Mouse (Mus musculus) limb, embryonic 11.5 days (tissue): ENCODE data around the gene Flnc. TPM values are rescaled to one million over a fixed set of nuclear protein-coding genes. Genes with fewer than 3 reads are reported as not detected.

Source experiments
- ATAC-seq: fragments of 200-750 bp; cut with Nextera tagmentation; 2 replicates; pipeline ENCODE4 v1.8.0; 2017; ENCODE audit warnings: low read depth; ENCODE audit not compliant: insufficient number of reproducible peaks, low FRiP score, low TSS enrichment
- DNase-seq: peaks from one replicate; pipeline ENCODE4 v3.0.0-alpha.2; 2015; ENCODE audit warnings: low spot score
- H3K27ac ChIP-seq: fragments of 300-500 bp; sonication (generic); replicated peaks from 2 replicates; pipeline ENCODE4 v1.5.1; 2014; ENCODE audit warnings: low read depth, mild to moderate bottlenecking, low read length
- H3K27me3 ChIP-seq: fragments of 300-500 bp; sonication (generic); 2 replicates; pipeline ENCODE4 v1.6.1; 2014; ENCODE audit warnings: mild to moderate bottlenecking, low read length, mixed read lengths; ENCODE audit not compliant: control insufficient read depth, insufficient read depth
- H3K36me3 ChIP-seq: fragments of 300-500 bp; sonication (generic); 2 replicates; pipeline ENCODE4 v1.6.1; 2014; ENCODE audit warnings: mild to moderate bottlenecking, low read length, moderate library complexity, mixed read lengths; ENCODE audit not compliant: control insufficient read depth, insufficient read depth
- H3K4me1 ChIP-seq: fragments of 300-500 bp; sonication (generic); 2 replicates; pipeline ENCODE4 v1.6.1; 2014; ENCODE audit warnings: low read length, mixed read lengths; ENCODE audit not compliant: control insufficient read depth, insufficient read depth
- H3K4me2 ChIP-seq: fragments of 300-500 bp; sonication (generic); 2 replicates; pipeline ENCODE4 v1.6.1; 2014; ENCODE audit warnings: low read depth, mild to moderate bottlenecking, moderate library complexity; ENCODE audit not compliant: severe bottlenecking
- H3K4me3 ChIP-seq: fragments of 300-500 bp; sonication (generic); 2 replicates; pipeline ENCODE4 v1.5.1; 2014; ENCODE audit warnings: low read depth, low read length
- H3K9ac ChIP-seq: fragments of 300-500 bp; sonication (generic); 2 replicates; pipeline ENCODE4 v1.6.1; 2014; ENCODE audit warnings: mild to moderate bottlenecking, low read length
- H3K9me3 ChIP-seq: fragments of 300-500 bp; sonication (generic); 2 replicates; pipeline ENCODE4 v1.6.1; 2016; ENCODE audit warnings: low read length; ENCODE audit not compliant: control insufficient read depth
- WGBS: fragments of 180-500 bp; shearing (Covaris S2); extraction: QIAGEN DNeasy Blood & Tissue Kit; methylation state at CpG from one replicate; pipeline ENCODE4 v1.1.7; 2014; 5-methylcytosine and 5-hydroxymethylcytosine counted together
- polyA plus RNA-seq: library from polyadenylated mRNA; unstranded; fragments of >200 nt; fragmentation: Nextera tagmentation; extraction: Ambion mirVana; gene quantifications from 2 replicates; pipeline ENCODE4 v1.2.1, GENCODE M21; 2014

Flnc gene
- polyA plus RNA-seq, 1 experiment from 2014 or later, result 2.5 TPM

DNA sequence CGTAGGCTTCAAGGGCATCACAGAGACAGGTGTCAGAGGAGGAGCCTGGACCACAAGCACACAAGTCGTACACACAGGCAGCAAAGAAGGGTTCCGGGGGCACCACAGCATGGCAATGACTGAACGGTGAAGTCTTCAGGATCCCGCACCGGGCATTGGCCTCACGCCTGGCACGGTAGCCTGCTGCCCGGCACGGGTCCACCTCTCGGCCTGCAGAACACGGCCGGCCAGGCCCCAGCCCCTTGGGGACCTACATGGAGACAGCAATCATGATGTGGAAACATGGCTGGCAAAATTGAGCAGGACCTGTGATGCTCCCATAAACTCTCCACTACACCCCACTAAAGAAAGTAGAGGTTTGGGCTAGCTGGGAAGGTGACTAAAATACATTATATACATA lies 49.6 kb downstream of the Flnc start:
- Histone ChIP-seq H3K4me3 (no peak overlapping the region), H3K9me3 (no peaks in the 10 kb centered on the region), H3K27ac (no peak overlapping the region), H3K4me2 (no peak overlapping the region), H3K27me3 (no peaks in the 10 kb centered on the region), H3K4me1 (0 out of 2 replicates have a peak, but pooled peaks cover 5% of the 10 kb centered on the region), H3K9ac (no peak overlapping the region), H3K36me3 (peaks cover 3% of the 10 kb centered on the region)
- ATAC-seq (no peak), DNase-seq (no peak)
- WGBS, result 92% methylated on average over 13 of the region's 13 CpGs

DNA sequence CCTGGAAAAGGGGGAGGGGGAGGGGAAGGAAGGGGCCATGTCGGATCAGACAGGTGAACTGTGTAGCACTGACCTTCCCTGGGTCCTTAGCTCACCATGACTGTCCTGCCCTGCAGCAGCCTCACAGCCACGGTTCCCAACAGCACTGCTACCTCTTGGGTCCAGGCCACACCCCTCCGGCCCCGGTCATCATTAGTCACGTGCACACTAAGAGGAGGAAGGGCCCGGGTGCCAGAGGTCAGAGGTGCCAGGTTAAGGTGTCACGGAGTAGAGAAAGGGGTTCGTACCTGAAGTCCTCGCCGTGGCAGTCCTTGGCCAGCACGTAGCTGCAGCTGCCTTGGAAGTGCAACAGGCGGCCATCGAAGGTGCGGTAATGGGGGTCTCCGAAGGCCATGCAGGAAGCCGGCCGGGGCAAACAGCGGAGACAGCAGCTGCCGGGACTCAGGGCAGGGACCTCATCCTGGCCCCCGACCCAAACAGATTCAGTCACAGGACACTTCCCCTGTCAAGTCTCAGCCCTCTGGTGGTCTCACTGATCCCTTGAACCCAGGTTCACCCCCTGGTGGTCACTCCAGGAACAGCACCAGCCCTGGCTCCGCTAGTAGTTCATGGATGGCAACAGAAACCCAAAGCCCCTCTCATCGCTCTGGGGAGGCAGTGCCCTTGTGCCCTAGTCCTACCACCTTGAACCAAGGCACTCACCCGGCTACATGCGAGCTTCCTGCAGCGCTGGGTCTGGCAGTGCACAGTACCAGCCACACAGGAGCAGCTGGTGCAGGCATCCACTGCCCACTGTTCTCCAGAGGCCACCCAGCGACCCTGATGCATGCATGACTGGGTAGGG lies 51.9 kb downstream of the Flnc start:
- H3K4me3 ChIP-seq, result peak overlapping the region; percentile 17
- WGBS, result 13% methylated on average over 26 of the region's 26 CpGs
- H3K9ac ChIP-seq, result peak overlapping the region; percentile 27; the same call in 1 of the 2 replicates
- H3K27me3 ChIP-seq, result no peaks in the 10 kb centered on the region
- H3K4me1 ChIP-seq, result 0 out of 2 replicates have a peak, but pooled peaks cover 5% of the 10 kb centered on the region
- no peak overlapping the region for H3K27ac ChIP-seq
- H3K36me3 ChIP-seq, result peaks cover 3% of the 10 kb centered on the region
- H3K9me3 ChIP-seq, result no peaks in the 10 kb centered on the region
- ATAC-seq, result peak; percentile 37; the same call in 1 of the 2 replicates
- peak; percentile 93 for DNase-seq
- H3K4me2 ChIP-seq, result peak overlapping the region; percentile 52

DNA sequence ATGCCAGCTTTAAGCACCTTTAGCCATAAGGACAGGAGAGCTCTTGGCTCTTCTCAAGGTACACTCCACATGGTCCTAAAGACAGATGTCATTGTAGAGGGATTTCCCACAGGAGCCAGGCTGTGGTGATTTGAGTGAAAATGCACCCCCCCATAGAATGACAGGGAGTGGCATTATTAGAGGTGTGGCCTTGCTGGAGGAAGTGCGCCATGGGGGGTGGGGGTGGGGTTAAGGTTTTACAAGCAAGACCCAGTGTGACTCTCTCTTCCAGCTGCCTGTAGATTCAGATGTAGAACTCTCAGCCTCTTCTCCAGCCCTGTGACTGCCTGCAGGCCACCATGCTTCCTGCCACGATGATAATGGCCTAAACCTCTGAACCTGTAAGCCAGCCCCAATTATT lies 52.9 kb downstream of the Flnc start:
- 31% methylated on average over 2 of the region's 2 CpGs for WGBS
- no peaks in the 10 kb centered on the region for H3K27me3 ChIP-seq

DNA sequence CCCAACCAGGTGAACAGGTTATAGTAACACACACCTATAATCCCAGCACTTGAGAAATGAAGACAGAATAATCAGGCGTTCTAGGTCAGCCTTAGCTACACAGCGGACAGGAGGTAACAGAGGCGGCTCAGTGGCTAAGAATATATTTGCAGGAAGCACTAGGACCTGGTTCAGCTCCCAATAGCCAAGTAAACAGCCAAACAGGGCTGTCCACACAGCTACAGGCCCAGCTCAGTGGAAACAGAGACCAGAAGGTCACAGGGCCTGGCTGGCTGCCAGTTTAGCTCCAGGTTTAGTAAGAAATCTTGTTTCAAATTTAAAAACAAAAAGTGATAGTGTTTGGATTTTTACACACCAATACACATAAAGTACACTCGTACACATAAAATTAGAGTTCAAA lies 61.0 kb downstream of the Flnc start:
- WGBS, result 93% methylated on average over 4 of the region's 4 CpGs
- no peak overlapping the region for H3K4me2 ChIP-seq
- H3K9me3 ChIP-seq, result no peaks in the 10 kb centered on the region; the same call in 1 of the 2 replicates
- no peak overlapping the region for H3K4me3 ChIP-seq
- no peaks in the 10 kb centered on the region for H3K4me1 ChIP-seq
- 0 out of 2 replicates have a peak, but pooled peaks cover 3% of the 10 kb centered on the region for H3K27me3 ChIP-seq
- DNase-seq (no peak), ATAC-seq (no peak)
- H3K27ac ChIP-seq, result no peak overlapping the region
- peaks cover 4% of the 10 kb centered on the region; the same call in 1 of the 2 replicates for H3K36me3 ChIP-seq
- no peak overlapping the region for H3K9ac ChIP-seq

More for the DNA sequence above, 52.9 kb downstream of the Flnc start:
- DNase-seq (no peak), ATAC-seq (no peak)
- Histone ChIP-seq H3K4me3 (no peak overlapping the region), H3K9me3 (no peaks in the 10 kb centered on the region), H3K36me3 (peaks cover 5% of the 10 kb centered on the region), H3K4me1 (0 out of 2 replicates have a peak, but pooled peaks cover 5% of the 10 kb centered on the region), H3K9ac (no peak overlapping the region), H3K4me2 (no peak overlapping the region), H3K27ac (peak overlapping the region; percentile 33; the same call in 1 of the 2 replicates)

DNA sequence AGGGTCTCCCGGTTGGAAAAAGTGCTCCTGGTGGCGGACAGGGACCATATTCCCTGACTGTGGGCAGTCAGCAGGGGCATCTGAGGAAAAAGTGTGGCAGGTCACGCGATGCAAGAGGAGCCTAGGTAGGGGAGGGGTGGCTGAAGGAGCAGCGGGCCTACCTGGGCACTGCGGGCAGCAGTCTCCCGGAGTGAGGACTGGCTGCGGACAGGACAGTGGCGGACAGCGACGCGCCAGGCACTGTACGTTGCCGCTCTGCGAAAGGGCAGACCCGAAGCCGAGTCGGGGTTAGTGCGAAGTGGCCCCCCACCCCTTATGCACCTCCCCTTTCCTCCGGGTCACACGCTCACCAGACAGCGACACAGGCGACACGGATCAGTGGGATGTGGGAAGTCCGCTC lies 63.2 kb downstream of the Flnc start:
- ATAC-seq (no peak), DNase-seq (no peak)
- Histone ChIP-seq H3K4me1 (no peaks in the 10 kb centered on the region), H3K9ac (no peak overlapping the region), H3K36me3 (peaks cover 2% of the 10 kb centered on the region; the same call in 1 of the 2 replicates), H3K4me3 (no peak overlapping the region), H3K4me2 (no peak overlapping the region), H3K9me3 (no peaks in the 10 kb centered on the region; the same call in 1 of the 2 replicates), H3K27ac (no peak overlapping the region), H3K27me3 (0 out of 2 replicates have a peak, but pooled peaks cover 3% of the 10 kb centered on the region)
- WGBS, result 43% methylated on average over 25 of the region's 25 CpGs

DNA sequence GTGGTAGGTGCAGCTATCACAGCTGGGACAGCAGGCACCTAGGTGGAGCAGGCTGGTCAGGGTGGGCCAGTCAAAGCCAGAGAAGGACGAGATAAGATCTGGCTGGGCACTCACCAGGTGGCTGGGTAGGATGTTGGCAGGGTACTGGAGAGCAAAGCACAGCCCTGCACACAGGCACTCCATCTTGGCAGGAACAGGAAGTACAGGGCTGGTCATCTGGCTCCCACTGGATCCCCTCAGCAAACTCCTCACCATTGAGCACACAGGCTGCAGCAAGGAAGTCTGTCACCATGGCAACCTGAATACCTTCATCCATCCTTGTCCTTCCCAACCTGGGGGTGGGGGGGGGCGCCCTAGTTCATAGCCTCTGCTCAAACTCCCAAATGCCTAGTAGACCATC lies 64.7 kb downstream of the Flnc start:
- H3K27me3 ChIP-seq, result 0 out of 2 replicates have a peak, but pooled peaks cover 3% of the 10 kb centered on the region
- H3K36me3 ChIP-seq, result peaks cover 2% of the 10 kb centered on the region; the same call in 1 of the 2 replicates
- WGBS, result 58% methylated on average over 2 of the region's 2 CpGs

DNA sequence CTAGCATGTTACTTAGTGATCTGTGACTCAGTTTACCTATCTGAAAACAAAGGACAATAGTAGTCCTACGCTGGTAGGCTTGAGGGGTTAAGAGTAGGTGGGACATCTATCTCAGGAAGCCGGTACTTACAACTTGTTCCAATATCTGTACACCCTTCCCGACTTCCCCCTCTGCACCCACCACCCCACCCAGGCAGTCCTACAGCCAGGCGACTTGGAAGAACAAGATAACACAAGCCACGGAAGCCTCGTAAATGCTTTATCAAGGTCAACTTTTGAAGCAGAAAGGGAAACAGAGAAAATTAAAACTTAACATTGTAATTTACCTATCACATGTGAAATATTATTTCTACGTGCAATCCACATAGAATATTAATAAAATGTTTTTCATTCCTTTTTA lies 67.1 kb downstream of the Flnc start:
- no peak overlapping the region for H3K4me2 ChIP-seq
- no peaks in the 10 kb centered on the region for H3K4me1 ChIP-seq
- H3K36me3 ChIP-seq, result peaks cover 2% of the 10 kb centered on the region; the same call in 1 of the 2 replicates
- H3K9ac ChIP-seq, result no peak overlapping the region
- no peak for ATAC-seq
- H3K27me3 ChIP-seq, result 0 out of 2 replicates have a peak, but pooled peaks cover 3% of the 10 kb centered on the region
- WGBS, result 93% methylated on average over 7 of the region's 7 CpGs
- no peak overlapping the region for H3K27ac ChIP-seq
- no peaks in the 10 kb centered on the region; the same call in 1 of the 2 replicates for H3K9me3 ChIP-seq
- DNase-seq, result no peak
- H3K4me3 ChIP-seq, result no peak overlapping the region

More for the DNA sequence above, 64.7 kb downstream of the Flnc start:
- DNase-seq (no peak), ATAC-seq (no peak)
- H3K27ac ChIP-seq, result no peak overlapping the region
- no peaks in the 10 kb centered on the region; the same call in 1 of the 2 replicates for H3K9me3 ChIP-seq
- H3K4me3 ChIP-seq, result no peak overlapping the region
- no peaks in the 10 kb centered on the region for H3K4me1 ChIP-seq
- no peak overlapping the region for H3K9ac ChIP-seq
- H3K4me2 ChIP-seq, result no peak overlapping the region

DNA sequence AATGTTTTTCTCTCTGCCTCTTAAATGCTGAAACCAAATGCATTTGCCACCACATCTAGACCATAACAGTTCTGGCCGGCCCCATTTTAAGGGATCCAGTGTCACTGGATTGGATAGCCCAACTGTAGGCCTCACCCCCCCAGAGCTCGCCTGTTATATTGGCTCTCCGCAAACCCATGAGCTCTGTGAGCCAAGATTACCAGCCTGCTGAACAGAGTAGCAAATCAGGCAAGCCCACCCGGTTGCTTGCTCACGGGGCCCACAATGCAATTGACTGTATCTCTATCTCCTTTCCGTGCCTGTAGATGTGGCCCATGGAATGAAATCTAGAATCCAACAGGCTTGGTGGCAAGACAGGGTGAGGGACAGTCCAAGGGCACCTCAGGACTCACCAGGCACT lies 67.8 kb downstream of the Flnc start:
- no peak for ATAC-seq
- no peak overlapping the region for H3K9ac ChIP-seq
- DNase-seq, result no peak
- H3K4me2 ChIP-seq, result no peak overlapping the region
- H3K27ac ChIP-seq, result no peak overlapping the region
- H3K27me3 ChIP-seq, result 0 out of 2 replicates have a peak, but pooled peaks cover 3% of the 10 kb centered on the region
- 89% methylated on average over 6 of the region's 6 CpGs for WGBS
- H3K4me1 ChIP-seq, result no peaks in the 10 kb centered on the region
- H3K4me3 ChIP-seq, result no peak overlapping the region
- H3K9me3 ChIP-seq, result no peaks in the 10 kb centered on the region; the same call in 1 of the 2 replicates
- peaks cover 2% of the 10 kb centered on the region; the same call in 1 of the 2 replicates for H3K36me3 ChIP-seq
